Mouse (Mus musculus) heart, embryonic 12.5 days (tissue): ENCODE measurements around the gene Hist1h2bb. TPM values are rescaled to one million over a fixed set of nuclear protein-coding genes. Genes with fewer than 3 reads are reported as not detected.
A peak's percentile ranks its signal among the peaks of the same experiment; 100 is the strongest.
"Not testable (repeated sequence)": the region's sequence is repeated elsewhere in the genome, so short reads cannot be mapped to it uniquely, and the experiment has no call there.

Source experiments
- ATAC-seq: fragments of 200-750 bp; cut with Nextera tagmentation; 2 replicates; pipeline ENCODE4 v1.8.0; 2017; ENCODE audit warnings: moderate TSS enrichment, moderate library complexity; ENCODE audit not compliant: insufficient number of reproducible peaks, low FRiP score
- H3K27ac ChIP-seq: fragments of 300-500 bp; sonication (generic); 2 replicates; pipeline ENCODE4 v1.5.1; 2016; ENCODE audit warnings: mild to moderate bottlenecking, moderate library complexity; ENCODE audit not compliant: poor library complexity, severe bottlenecking
- H3K27me3 ChIP-seq: fragments of 300-500 bp; sonication (generic); replicated peaks from 2 replicates; pipeline ENCODE4 v1.6.1; 2016; ENCODE audit warnings: mild to moderate bottlenecking, moderate library complexity
- H3K36me3 ChIP-seq: fragments of 300-500 bp; sonication (generic); 2 replicates; pipeline ENCODE4 v1.6.1; 2016; ENCODE audit warnings: mild to moderate bottlenecking, moderate library complexity
- H3K4me1 ChIP-seq: fragments of 300-500 bp; sonication (generic); replicated peaks from 2 replicates; pipeline ENCODE4 v1.6.1; 2016; ENCODE audit warnings: mild to moderate bottlenecking
- H3K4me2 ChIP-seq: fragments of 300-500 bp; sonication (generic); 2 replicates; pipeline ENCODE4 v1.6.1; 2016; ENCODE audit warnings: mild to moderate bottlenecking, moderate library complexity
- H3K4me3 ChIP-seq: fragments of 300-500 bp; sonication (generic); 2 replicates; pipeline ENCODE4 v1.5.1; 2016; ENCODE audit warnings: mild to moderate bottlenecking
- H3K9ac ChIP-seq: fragments of 300-500 bp; sonication (generic); 2 replicates; pipeline ENCODE4 v1.6.1; 2016; ENCODE audit warnings: mild to moderate bottlenecking, moderate library complexity
- H3K9me3 ChIP-seq: fragments of 300-500 bp; sonication (generic); replicated peaks from 2 replicates; pipeline ENCODE4 v1.6.1; 2016; ENCODE audit warnings: mild to moderate bottlenecking, moderate library complexity
- WGBS: fragments of 180-500 bp; shearing (Covaris S2); methylation state at CpG from one replicate; pipeline ENCODE4 v1.1.7; 2016; 5-methylcytosine and 5-hydroxymethylcytosine counted together
- polyA plus RNA-seq: library from polyadenylated mRNA; unstranded; fragments of >200 nt; fragmentation: Nextera tagmentation; extraction: Ambion mirVana; gene quantifications from 2 replicates; pipeline ENCODE4 v1.2.1, GENCODE M21; 2016

Hist1h2bb gene
- polyA plus RNA-seq, result 0.88 and 1.4 TPM in 2 replicates

GRCm38 (mm10) chr13:23746201-23747080 is at the start of gene Hist1h2bb:
Hist1h2bb (plus strand) TSS chr13:23746734.
- Histone ChIP-seq H3K4me1 (peaks cover 16% of the 10 kb centered on the region), H3K4me2 (peak within 1 kb of the TSS; percentile 65), H3K4me3 (peak within 1 kb of the TSS; percentile 52), H3K27ac (peak within 1 kb of the TSS; percentile 100), H3K9ac (peak within 1 kb of the TSS; percentile 75)
- H3K27me3 ChIP-seq, H3K36me3 ChIP-seq, H3K9me3 ChIP-seq: not testable (repeated sequence)
- ATAC-seq, result peak; percentile 90
- under 1% methylated on average over 44 of the region's 58 CpGs for WGBS

- WGBS, result under 1% methylated on average over 30 of the region's 32 CpGs
- no peaks in the 10 kb centered on the region for H3K9me3 ChIP-seq
- H3K4me3 ChIP-seq, result peak overlapping the region; percentile 52
- peaks cover 13% of the 10 kb centered on the region for H3K4me1 ChIP-seq
- peak overlapping the region; percentile 85 for H3K4me2 ChIP-seq
- no peaks in the 10 kb centered on the region for H3K27me3 ChIP-seq
- ATAC-seq, result peak; percentile 22; the same call in 1 of the 2 replicates
- H3K27ac ChIP-seq, result peak overlapping the region; percentile 87
- H3K36me3 ChIP-seq, result no peaks in the 10 kb centered on the region
- H3K9ac ChIP-seq, result peak overlapping the region; percentile 81
These were observed 48.8 kb upstream of the Hist1h2bb start for GRCm38 (mm10) chr13:23697491-23698299.

GRCm38 (mm10) chr13:23698300-23698693 is 48.2 kb upstream of the Hist1h2bb start, which contains the start of gene Hist1h4c:
Hist1h4c (minus strand) TSS chr13:23698454.
- peak within 1 kb of the TSS; percentile 52 for H3K4me3 ChIP-seq
- peak within 1 kb of the TSS; percentile 81 for H3K9ac ChIP-seq
- 0 out of 2 replicates have a peak, but pooled peaks cover 2% of the 10 kb centered on the region for H3K27me3 ChIP-seq
- no peaks in the 10 kb centered on the region for H3K9me3 ChIP-seq
- ATAC-seq, result peak; percentile 93
- under 1% methylated on average over 22 of the region's 22 CpGs for WGBS
- peak within 1 kb of the TSS; percentile 87 for H3K27ac ChIP-seq
- H3K4me2 ChIP-seq, result peak within 1 kb of the TSS; percentile 85
- no peaks in the 10 kb centered on the region for H3K36me3 ChIP-seq
- peaks cover 13% of the 10 kb centered on the region for H3K4me1 ChIP-seq

- Histone ChIP-seq H3K4me2 (no peak overlapping the region), H3K4me1 (peaks cover 13% of the 10 kb centered on the region), H3K9me3 (no peaks in the 10 kb centered on the region), H3K27ac (peak overlapping the region; percentile 38; the same call in 1 of the 2 replicates), H3K36me3 (no peaks in the 10 kb centered on the region), H3K4me3 (no peak overlapping the region), H3K27me3 (0 out of 2 replicates have a peak, but pooled peaks cover 3% of the 10 kb centered on the region), H3K9ac (no peak overlapping the region)
- ATAC-seq, result no peak
- 68% methylated on average over 6 of the region's 6 CpGs for WGBS
These were observed 47.5 kb upstream of the Hist1h2bb start for GRCm38 (mm10) chr13:23698996-23699395.

- Histone ChIP-seq H3K36me3 (no peaks in the 10 kb centered on the region), H3K4me3 (no peak overlapping the region), H3K4me2 (no peak overlapping the region), H3K9me3 (no peaks in the 10 kb centered on the region), H3K9ac (no peak overlapping the region), H3K27me3 (0 out of 2 replicates have a peak, but pooled peaks cover 3% of the 10 kb centered on the region), H3K4me1 (peaks cover 13% of the 10 kb centered on the region), H3K27ac (no peak overlapping the region)
- WGBS, result 60% methylated on average over 3 of the region's 3 CpGs
- ATAC-seq, result no peak
These were observed 46.8 kb upstream of the Hist1h2bb start for GRCm38 (mm10) chr13:23699767-23700166.

- no peaks in the 10 kb centered on the region for H3K9me3 ChIP-seq
- H3K9ac ChIP-seq, result no peak overlapping the region
- 0 out of 2 replicates have a peak, but pooled peaks cover 3% of the 10 kb centered on the region for H3K27me3 ChIP-seq
- H3K4me2 ChIP-seq, result no peak overlapping the region
- peak; percentile 65 for ATAC-seq
- WGBS, result 16% methylated on average over 8 of the region's 8 CpGs
- H3K36me3 ChIP-seq, result no peaks in the 10 kb centered on the region
- peaks cover 7% of the 10 kb centered on the region; the same call in 1 of the 2 replicates for H3K4me1 ChIP-seq
- H3K27ac ChIP-seq, result no peak overlapping the region
- no peak overlapping the region for H3K4me3 ChIP-seq
These were observed 45.6 kb upstream of the Hist1h2bb start for GRCm38 (mm10) chr13:23700786-23701520.

GRCm38 (mm10) chr13:23702220-23702619 is 44.3 kb upstream of the Hist1h2bb start:
- no peak for ATAC-seq
- Histone ChIP-seq H3K36me3 (no peaks in the 10 kb centered on the region), H3K4me1 (0 out of 2 replicates have a peak, but pooled peaks cover 3% of the 10 kb centered on the region), H3K27ac (no peak overlapping the region), H3K4me3 (no peak overlapping the region), H3K4me2 (no peak overlapping the region), H3K9ac (no peak overlapping the region), H3K9me3 (no peaks in the 10 kb centered on the region), H3K27me3 (0 out of 2 replicates have a peak, but pooled peaks cover 3% of the 10 kb centered on the region)
- WGBS, result 73% methylated on average over 4 of the region's 4 CpGs

- ATAC-seq, H3K4me3 ChIP-seq: not testable (repeated sequence)
- 78% methylated on average over 2 of the region's 2 CpGs for WGBS
These were observed 43.7 kb upstream of the Hist1h2bb start for GRCm38 (mm10) chr13:23702801-23703200.

GRCm38 (mm10) chr13:23705751-23706356 is 40.7 kb upstream of the Hist1h2bb start:
- Histone ChIP-seq H3K9me3 (no peaks in the 10 kb centered on the region), H3K27me3 (0 out of 2 replicates have a peak, but pooled peaks cover 3% of the 10 kb centered on the region), H3K36me3 (no peaks in the 10 kb centered on the region), H3K4me3 (no peak overlapping the region), H3K4me2 (no peak overlapping the region), H3K27ac (no peak overlapping the region), H3K9ac (no peak overlapping the region), H3K4me1 (peaks cover 28% of the 10 kb centered on the region)
- WGBS, result 75% methylated on average over 7 of the region's 7 CpGs
- ATAC-seq, result no peak

More at GRCm38 (mm10) chr13:23702801-23703200, 43.7 kb upstream of the Hist1h2bb start:
- H3K4me2 ChIP-seq, H3K9me3 ChIP-seq, H3K4me1 ChIP-seq, H3K27ac ChIP-seq, H3K27me3 ChIP-seq, H3K36me3 ChIP-seq, H3K9ac ChIP-seq: not testable (repeated sequence)

- Histone ChIP-seq H3K4me2 (no peak overlapping the region), H3K36me3 (no peaks in the 10 kb centered on the region), H3K9ac (no peak overlapping the region), H3K27me3 (0 out of 2 replicates have a peak, but pooled peaks cover 3% of the 10 kb centered on the region), H3K27ac (no peak overlapping the region), H3K9me3 (no peaks in the 10 kb centered on the region), H3K4me1 (peaks cover 29% of the 10 kb centered on the region), H3K4me3 (no peak overlapping the region)
- 84% methylated on average over 12 of the region's 12 CpGs for WGBS
- no peak for ATAC-seq
These were observed 39.8 kb upstream of the Hist1h2bb start for GRCm38 (mm10) chr13:23706771-23707170.
